Mouse (Mus musculus) gastrocnemius, adult 2 months (tissue): ENCODE results near the gene Acot3. TPM values are rescaled to one million over a fixed set of nuclear protein-coding genes. Genes with fewer than 3 reads are reported as not detected.
"Not testable (repeated sequence)": the region's sequence is repeated elsewhere in the genome, so short reads cannot be mapped to it uniquely, and the experiment has no call there.

Experiments
- DNase-seq: peaks from one replicate; pipeline ENCODE4 v3.0.0; 2022
- H3K27ac ChIP-seq: fragments of 200-600 bp; 2 replicates; pipeline ENCODE4 v1.8.1; 2022; ENCODE audit warnings: mild to moderate bottlenecking
- H3K4me3 ChIP-seq: fragments of 200-600 bp; 2 replicates; pipeline ENCODE4 v1.8.1; 2022; ENCODE audit warnings: mild to moderate bottlenecking, moderate library complexity
- CTCF ChIP-seq: fragments of 200-600 bp; IDR thresholded peaks from 2 replicates; pipeline ENCODE4 v1.8.1; 2022; ENCODE audit warnings: antibody characterized with exemption, mild to moderate bottlenecking, moderate library complexity
- intact Hi-C: fragments of 180-260 bp; cut with DNase I; formaldehyde crosslinking; loops from one replicate; pipeline ENCODE4 v1.15.1; 2025
- long read RNA-seq, 2 experiments: library from polyadenylated mRNA; stranded (forward); transcript quantifications; one replicate each; pipeline ENCODE4 v2.0.0; 2021
- total RNA-seq, 2 experiments: library from RNA; stranded (reverse); gene quantifications; 2 replicates each; pipeline ENCODE4 v1.2.3; 2021

Gene Acot3
- total RNA-seq: not detected
- long read RNA-seq, experiment 1: 0 reads
- long read RNA-seq, experiment 2: 0 reads

GRCm38 (mm10) chr12:84051937-84052474 lies at the start of gene Acot3:
Gene Acot3, plus strand, starts transcription at chr12:84052144.
- Histone ChIP-seq H3K27ac (no peak within 1 kb of the TSS), H3K4me3 (no peak within 1 kb of the TSS)
- no peak for DNase-seq
- no peak for TF ChIP-seq CTCF
- intact Hi-C loops: no loop called here

GRCm38 (mm10) chr12:84003866-84004265 lies 48.1 kb upstream of the Acot3 start:
- Histone ChIP-seq H3K27ac (no peak overlapping the region), H3K4me3 (no peak overlapping the region)
- no peak for TF ChIP-seq CTCF
- DNase-seq: no peak
- intact Hi-C loops: no loop called here

GRCm38 (mm10) chr12:84008251-84008650 lies 43.7 kb upstream of the Acot3 start:
- no peak for TF ChIP-seq CTCF
- no peak for DNase-seq
- no peak overlapping the region for H3K4me3 ChIP-seq
- H3K27ac ChIP-seq: no peak overlapping the region
- intact Hi-C loops: no loop called here

- peak overlapping the region; percentile 69 for H3K4me3 ChIP-seq
- TF ChIP-seq CTCF: no peak
- peak overlapping the region; percentile 61; the same call in 1 of the 2 replicates for H3K27ac ChIP-seq
- no peak for DNase-seq
- intact Hi-C loops: no loop called here
These were observed 43.2 kb upstream of the Acot3 start for GRCm38 (mm10) chr12:84008729-84009128.

GRCm38 (mm10) chr12:84009171-84009965 lies 42.6 kb upstream of the Acot3 start, which contains the start of gene Acot1:
Gene Acot1, plus strand, starts transcription at chr12:84009490.
- DNase-seq: peak; percentile 74
- peak within 1 kb of the TSS; percentile 61; the same call in 1 of the 2 replicates for H3K27ac ChIP-seq
- intact Hi-C loops: not testable (repeated sequence)

GRCm38 (mm10) chr12:84010201-84010600 lies 41.7 kb upstream of the Acot3 start:
- intact Hi-C loops: no loop called here
- no peak for TF ChIP-seq CTCF
- Histone ChIP-seq H3K4me3 (peak overlapping the region; percentile 69), H3K27ac (no peak overlapping the region)
- no peak for DNase-seq

More at GRCm38 (mm10) chr12:84009171-84009965, 42.6 kb upstream of the Acot3 start, which contains the start of gene Acot1:
- peak within 1 kb of the TSS; percentile 69 for H3K4me3 ChIP-seq

GRCm38 (mm10) chr12:84011251-84012040 lies 40.5 kb upstream of the Acot3 start:
- no peak for TF ChIP-seq CTCF
- Histone ChIP-seq H3K27ac (no peak overlapping the region), H3K4me3 (no peak overlapping the region)
- intact Hi-C loops: no loop called here
- DNase-seq: peak; percentile 58

GRCm38 (mm10) chr12:84013130-84013529 lies 38.8 kb upstream of the Acot3 start:
- intact Hi-C loops: no loop called here

GRCm38 (mm10) chr12:84013701-84014100 lies 38.2 kb upstream of the Acot3 start:
- H3K4me3 ChIP-seq: no peak overlapping the region
- intact Hi-C loops: loop anchor here (2.0 kb wide), 1 partner anchor 25 kb away; no protein-coding TSS in a partner anchor
- DNase-seq: no peak
- no peak overlapping the region for H3K27ac ChIP-seq
- TF ChIP-seq CTCF: no peak

More at GRCm38 (mm10) chr12:84013130-84013529, 38.8 kb upstream of the Acot3 start:
- Histone ChIP-seq H3K27ac (no peak overlapping the region), H3K4me3 (no peak overlapping the region)
- TF ChIP-seq CTCF: peak; percentile 33; the same call in 1 of the 2 replicates
- DNase-seq: no peak

GRCm38 (mm10) chr12:84020528-84020927 lies 31.4 kb upstream of the Acot3 start:
- H3K27ac ChIP-seq, H3K4me3 ChIP-seq, intact Hi-C loops: not testable (repeated sequence)
- peak; percentile 77 for DNase-seq

- H3K27ac ChIP-seq, H3K4me3 ChIP-seq, DNase-seq, intact Hi-C loops: not testable (repeated sequence)
These were observed 29.7 kb upstream of the Acot3 start for GRCm38 (mm10) chr12:84022266-84022665.

GRCm38 (mm10) chr12:84023052-84023745 lies 28.7 kb upstream of the Acot3 start:
- intact Hi-C loops: no loop called here
- Histone ChIP-seq H3K4me3 (no peak overlapping the region), H3K27ac (no peak overlapping the region)
- TF ChIP-seq CTCF: no peak
- no peak for DNase-seq
